Mouse (Mus musculus): ENCODE data around the gene Gga3. TPM values are rescaled to one million over a fixed set of nuclear protein-coding genes. Genes with fewer than 3 reads are reported as not detected.

Gga3 gene
- polyA plus RNA-seq, 1 experiment from 2014 or later = 13.7 TPM

- H3K4me2 ChIP-seq = no peak overlapping the region
- 0 out of 2 replicates have a peak, but pooled peaks have one; percentile 16 for ATAC-seq (replicated peaks; ENCODE audit: insufficient number of reproducible peaks, insufficient read depth, low FRiP score, low read depth)
These were observed 37.3 kb upstream of the Gga3 start for GRCm38 (mm10) chr11:115640978-115641663.

DNA sequence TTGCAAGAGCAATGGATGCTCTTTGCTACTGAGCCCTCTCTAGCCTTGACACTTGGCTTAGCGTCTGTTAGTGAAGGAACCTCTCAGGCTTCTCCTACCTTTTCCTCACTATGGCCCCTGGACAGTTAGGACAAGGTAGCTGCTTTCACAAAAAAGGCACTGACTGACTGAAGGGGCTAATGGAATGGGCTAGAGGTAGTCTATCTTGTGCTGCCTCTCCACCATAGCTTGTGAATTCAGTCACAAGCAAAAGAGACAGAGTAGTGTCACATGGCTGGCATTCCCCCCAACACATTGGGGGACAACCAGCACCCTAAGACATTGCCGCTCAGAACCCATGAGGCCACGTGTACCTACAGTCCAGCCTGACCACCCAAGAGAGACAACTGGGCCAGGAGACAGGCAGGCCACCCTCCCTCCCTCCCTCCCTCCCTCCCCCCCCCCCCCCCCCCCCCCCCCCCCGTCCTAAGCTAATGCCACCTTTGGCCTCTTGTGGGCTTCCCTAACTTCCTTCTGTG, 36.5 kb upstream of the Gga3 start:
- ATAC-seq (replicated peaks; ENCODE audit: insufficient number of reproducible peaks, insufficient read depth, low FRiP score, low read depth) = no peak
- Histone ChIP-seq H3K27me3 (no peaks in the 10 kb centered on the region), H3K9me3 (replicated peaks) (no peaks in the 10 kb centered on the region), H3K27ac (no peak overlapping the region), H3K4me1 (replicated peaks) (peaks cover 9% of the 10 kb centered on the region; the same call in 1 of the 2 replicates), H3K36me3 (peaks cover 14% of the 10 kb centered on the region; the same call in 1 of the 2 replicates), H3K4me2 (no peak overlapping the region), H3K4me3 (no peak overlapping the region), H3K9ac (no peak overlapping the region)
- 78% methylated on average over 3 of the region's 4 CpGs for WGBS

More at GRCm38 (mm10) chr11:115640978-115641663, 37.3 kb upstream of the Gga3 start:
- no peaks in the 10 kb centered on the region for H3K9me3 ChIP-seq (replicated peaks)
- 46% methylated on average over 14 of the region's 14 CpGs for WGBS
- H3K4me3 ChIP-seq = no peak overlapping the region
- peaks cover 14% of the 10 kb centered on the region; the same call in 1 of the 2 replicates for H3K36me3 ChIP-seq
- H3K27ac ChIP-seq = no peak overlapping the region
- H3K4me1 ChIP-seq (replicated peaks) = peaks cover 9% of the 10 kb centered on the region; the same call in 1 of the 2 replicates
- no peaks in the 10 kb centered on the region for H3K27me3 ChIP-seq
- no peak overlapping the region for H3K9ac ChIP-seq

- 65% methylated on average over 4 of the region's 4 CpGs for WGBS
- Histone ChIP-seq H3K36me3 (peaks cover 8% of the 10 kb centered on the region; the same call in 1 of the 2 replicates), H3K9ac (no peak overlapping the region)
These were observed 35.7 kb upstream of the Gga3 start for GRCm38 (mm10) chr11:115639540-115639939.

GRCm38 (mm10) chr11:115638498-115639409, 34.9 kb upstream of the Gga3 start:
- ATAC-seq (replicated peaks; ENCODE audit: insufficient number of reproducible peaks, insufficient read depth, low FRiP score, low read depth) = no peak

More at GRCm38 (mm10) chr11:115639540-115639939, 35.7 kb upstream of the Gga3 start:
- no peaks in the 10 kb centered on the region for H3K27me3 ChIP-seq
- no peak overlapping the region for H3K27ac ChIP-seq
- no peak for ATAC-seq (replicated peaks; ENCODE audit: insufficient number of reproducible peaks, insufficient read depth, low FRiP score, low read depth)
- no peak overlapping the region for H3K4me3 ChIP-seq
- H3K4me1 ChIP-seq (replicated peaks) = peaks cover 9% of the 10 kb centered on the region; the same call in 1 of the 2 replicates
- no peak overlapping the region for H3K4me2 ChIP-seq
- no peaks in the 10 kb centered on the region for H3K9me3 ChIP-seq (replicated peaks)

DNA sequence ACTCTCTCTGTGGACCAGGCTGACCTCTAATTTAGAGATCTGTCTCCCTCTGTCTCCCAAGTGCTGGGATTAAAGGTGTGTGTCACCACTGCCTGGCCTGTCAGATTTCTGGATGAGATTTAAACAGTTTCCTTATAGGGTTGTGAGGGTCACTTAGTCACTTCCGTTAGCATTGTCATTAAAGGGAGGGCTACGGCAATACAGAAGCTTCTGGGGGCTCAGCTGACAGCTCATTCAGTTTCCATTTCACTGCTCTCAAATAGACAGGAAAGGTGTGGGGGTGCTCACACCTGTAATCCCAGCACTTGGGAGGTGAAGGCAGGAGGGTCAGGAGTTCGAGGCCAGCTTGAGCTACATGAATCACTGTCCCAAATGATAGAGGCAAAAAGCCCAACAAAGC, 33.1 kb upstream of the Gga3 start:
- Histone ChIP-seq H3K27ac (no peak overlapping the region), H3K4me3 (no peak overlapping the region), H3K9me3 (replicated peaks) (no peaks in the 10 kb centered on the region), H3K4me1 (replicated peaks) (peaks cover 9% of the 10 kb centered on the region; the same call in 1 of the 2 replicates), H3K36me3 (no peaks in the 10 kb centered on the region), H3K9ac (no peak overlapping the region), H3K4me2 (no peak overlapping the region), H3K27me3 (no peaks in the 10 kb centered on the region)
- no peak for ATAC-seq (replicated peaks; ENCODE audit: insufficient number of reproducible peaks, insufficient read depth, low FRiP score, low read depth)
- WGBS = 80% methylated on average over 3 of the region's 3 CpGs

More at GRCm38 (mm10) chr11:115638498-115639409, 34.9 kb upstream of the Gga3 start:
- 69% methylated on average over 5 of the region's 5 CpGs for WGBS
- H3K4me3 ChIP-seq = no peak overlapping the region
- no peak overlapping the region for H3K9ac ChIP-seq
- H3K36me3 ChIP-seq = peaks cover 6% of the 10 kb centered on the region; the same call in 1 of the 2 replicates
- no peak overlapping the region for H3K4me2 ChIP-seq
- no peaks in the 10 kb centered on the region for H3K27me3 ChIP-seq
- peaks cover 9% of the 10 kb centered on the region; the same call in 1 of the 2 replicates for H3K4me1 ChIP-seq (replicated peaks)
- H3K9me3 ChIP-seq (replicated peaks) = no peaks in the 10 kb centered on the region
- no peak overlapping the region for H3K27ac ChIP-seq

- no peaks in the 10 kb centered on the region for H3K27me3 ChIP-seq
- H3K9ac ChIP-seq = no peak overlapping the region
- no peak overlapping the region for H3K4me2 ChIP-seq
- H3K4me3 ChIP-seq = no peak overlapping the region
- no peaks in the 10 kb centered on the region for H3K36me3 ChIP-seq
- no peaks in the 10 kb centered on the region for H3K9me3 ChIP-seq (replicated peaks)
- H3K4me1 ChIP-seq (replicated peaks) = peaks cover 6% of the 10 kb centered on the region
- ATAC-seq (replicated peaks; ENCODE audit: insufficient number of reproducible peaks, insufficient read depth, low FRiP score, low read depth) = no peak
- H3K27ac ChIP-seq = no peak overlapping the region
- WGBS = 71% methylated on average over 8 of the region's 8 CpGs
These were observed 31.6 kb upstream of the Gga3 start for GRCm38 (mm10) chr11:115635484-115635883.

DNA sequence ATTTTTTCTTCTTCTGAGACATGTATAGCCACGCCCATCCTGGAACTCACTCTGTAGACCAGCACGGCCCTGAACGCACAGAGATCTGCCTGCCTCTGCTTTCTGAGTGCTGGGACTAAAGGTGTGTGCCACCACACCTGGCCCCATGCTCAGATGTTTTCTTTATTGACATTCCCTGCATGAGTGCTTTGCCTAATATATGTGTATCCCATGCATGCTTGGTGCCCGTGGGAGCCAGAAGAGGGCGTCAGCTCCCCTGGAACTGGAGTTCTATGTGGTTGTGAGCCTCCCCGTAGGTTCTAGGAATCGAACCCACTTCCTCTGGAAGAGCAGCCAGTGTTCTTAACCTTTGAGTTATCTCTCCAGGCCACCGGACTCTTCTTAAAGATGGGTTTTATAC, 31.2 kb upstream of the Gga3 start:
- Histone ChIP-seq H3K4me3 (no peak overlapping the region), H3K4me2 (no peak overlapping the region), H3K27me3 (no peaks in the 10 kb centered on the region), H3K27ac (no peak overlapping the region), H3K9me3 (replicated peaks) (no peaks in the 10 kb centered on the region), H3K9ac (no peak overlapping the region), H3K36me3 (no peaks in the 10 kb centered on the region), H3K4me1 (replicated peaks) (peaks cover 6% of the 10 kb centered on the region)
- no peak for ATAC-seq (replicated peaks; ENCODE audit: insufficient number of reproducible peaks, insufficient read depth, low FRiP score, low read depth)
- 88% methylated on average over 8 of the region's 8 CpGs for WGBS

- Histone ChIP-seq H3K4me2 (no peak overlapping the region), H3K27me3 (no peaks in the 10 kb centered on the region), H3K4me1 (replicated peaks) (peaks cover 1% of the 10 kb centered on the region), H3K9ac (no peak overlapping the region), H3K9me3 (replicated peaks) (no peaks in the 10 kb centered on the region), H3K36me3 (no peaks in the 10 kb centered on the region), H3K27ac (no peak overlapping the region), H3K4me3 (no peak overlapping the region)
- WGBS = 41% methylated on average over 1 of the region's 4 CpGs
- no peak for ATAC-seq (replicated peaks; ENCODE audit: insufficient number of reproducible peaks, insufficient read depth, low FRiP score, low read depth)
These were observed 30.3 kb upstream of the Gga3 start for GRCm38 (mm10) chr11:115634109-115634508.

DNA sequence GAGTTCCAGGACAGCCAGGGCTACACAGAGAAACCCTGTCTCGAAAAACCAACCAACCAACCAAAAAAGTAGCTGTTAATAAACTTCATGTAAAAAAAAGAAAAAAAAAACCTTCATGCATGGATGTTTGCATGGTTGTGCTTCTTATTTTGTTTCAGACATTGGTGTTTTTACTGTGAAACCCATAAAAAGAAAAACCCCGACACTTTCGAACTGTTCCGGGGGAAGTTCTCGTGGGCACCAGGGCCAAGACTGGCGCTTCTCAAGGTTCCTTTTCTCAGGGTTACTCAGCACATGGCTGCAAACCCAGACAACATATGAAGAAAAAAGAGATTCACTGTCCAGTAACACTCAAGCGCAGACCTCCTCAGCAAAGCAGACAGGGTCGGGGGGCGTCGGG, 29.0 kb upstream of the Gga3 start:
- Histone ChIP-seq H3K9me3 (replicated peaks) (no peaks in the 10 kb centered on the region), H3K4me3 (no peak overlapping the region), H3K36me3 (no peaks in the 10 kb centered on the region), H3K27me3 (no peaks in the 10 kb centered on the region), H3K4me2 (no peak overlapping the region), H3K9ac (no peak overlapping the region), H3K4me1 (replicated peaks) (peaks cover 2% of the 10 kb centered on the region; the same call in 1 of the 2 replicates), H3K27ac (no peak overlapping the region)
- WGBS = 82% methylated on average over 10 of the region's 10 CpGs
- no peak for ATAC-seq (replicated peaks; ENCODE audit: insufficient number of reproducible peaks, insufficient read depth, low FRiP score, low read depth)

DNA sequence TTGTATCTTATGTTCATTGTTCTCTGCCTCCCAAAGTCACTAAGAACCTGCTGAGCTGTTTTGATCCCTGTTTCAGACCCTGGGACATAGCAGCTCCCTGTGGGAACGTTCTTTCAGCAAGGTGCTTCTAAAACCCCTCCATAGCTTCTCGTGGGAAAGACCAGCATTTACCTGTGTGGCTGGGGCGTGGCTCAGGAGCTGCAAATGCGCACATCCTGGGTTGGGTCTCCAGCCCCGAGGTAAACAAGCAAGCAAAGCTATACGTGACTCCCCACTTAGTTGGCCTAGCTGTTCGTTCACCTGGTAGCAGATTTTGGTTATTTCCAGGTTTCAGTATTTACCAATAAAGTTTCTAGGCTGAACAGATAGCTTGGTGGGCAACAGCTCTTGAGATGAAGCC, 28.4 kb upstream of the Gga3 start:
- Histone ChIP-seq H3K4me1 (replicated peaks) (peaks cover 6% of the 10 kb centered on the region), H3K4me2 (no peak overlapping the region), H3K36me3 (no peaks in the 10 kb centered on the region), H3K4me3 (no peak overlapping the region), H3K9me3 (replicated peaks) (no peaks in the 10 kb centered on the region), H3K27ac (no peak overlapping the region), H3K27me3 (no peaks in the 10 kb centered on the region), H3K9ac (no peak overlapping the region)
- WGBS = 65% methylated on average over 7 of the region's 7 CpGs
- no peak for ATAC-seq (replicated peaks; ENCODE audit: insufficient number of reproducible peaks, insufficient read depth, low FRiP score, low read depth)

DNA sequence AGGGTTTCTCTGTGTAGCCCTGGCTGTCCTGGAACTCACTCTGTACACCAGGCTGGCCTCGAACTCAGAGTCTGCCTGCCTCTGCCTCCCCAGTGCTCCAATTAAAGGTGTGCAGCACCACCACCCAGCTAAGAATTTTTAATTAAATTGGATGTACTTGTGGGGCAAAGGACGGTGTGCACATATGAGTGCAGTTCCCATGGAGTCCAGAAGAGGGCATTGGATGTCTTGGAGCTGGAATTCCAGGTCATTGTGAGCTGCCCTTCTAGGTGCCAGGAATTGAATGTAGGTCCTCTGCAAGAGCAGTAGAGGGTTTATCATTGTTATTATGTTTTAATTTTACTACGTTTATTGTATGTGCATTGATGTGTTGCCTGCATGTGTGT, 27.6 kb upstream of the Gga3 start:
- Histone ChIP-seq H3K4me1 (replicated peaks) (peaks cover 11% of the 10 kb centered on the region), H3K4me2 (peak overlapping the region; percentile 3; the same call in 1 of the 2 replicates), H3K36me3 (no peaks in the 10 kb centered on the region), H3K4me3 (no peak overlapping the region), H3K9me3 (replicated peaks) (no peaks in the 10 kb centered on the region), H3K9ac (no peak overlapping the region), H3K27me3 (no peaks in the 10 kb centered on the region), H3K27ac (no peak overlapping the region)
- no peak for ATAC-seq (replicated peaks; ENCODE audit: insufficient number of reproducible peaks, insufficient read depth, low FRiP score, low read depth)
- 21% methylated on average over 3 of the region's 3 CpGs for WGBS
